Mouse (Mus musculus): ENCODE measurements at regions not wholly inside any gene's neighbourhood (a gene's known extent, or its start where the extent isn't known, plus 50 kb on each side); places are given as distances from the start of the nearest gene placed in this dataset.
"Not testable (repeated sequence)": the region's sequence is repeated elsewhere in the genome, so short reads cannot be mapped to it uniquely, and the experiment has no call there.

- Histone ChIP-seq H3K27me3 (ENCODE audit: control insufficient read depth, insufficient read depth, low read length) (no peaks in the 10 kb centered on the region), H3K27ac (replicated peaks) (no peak overlapping the region), H3K9ac (ENCODE audit: low read length) (no peak overlapping the region), H3K36me3 (ENCODE audit: control insufficient read depth, insufficient read depth, low read length) (no peaks in the 10 kb centered on the region), H3K9me3 (ENCODE audit: control insufficient read depth, low read length) (no peaks in the 10 kb centered on the region), H3K4me2 (replicated peaks; ENCODE audit: low read depth) (no peak overlapping the region), H3K4me3 (ENCODE audit: low read depth, low read length) (no peak overlapping the region), H3K4me1 (replicated peaks; ENCODE audit: control insufficient read depth, insufficient read depth) (no peaks in the 10 kb centered on the region)
- no peak for DNase-seq (ENCODE audit: low spot score)
- 27% methylated on average over 4 of the region's 4 CpGs for WGBS
- TF ChIP-seq CTCF (IDR thresholded peaks at IDR 0.05; ENCODE audit: low read depth) (no peak), EP300 (optimal IDR thresholded peaks at IDR 0.05) (no peak)
- ATAC-seq (ENCODE audit: low FRiP score, low TSS enrichment), result no peak
Measured at GRCm38 (mm10) chr2:63580489-63581139, 396.5 kb upstream of the Kcnh7 start.

- Histone ChIP-seq H3K27ac (replicated peaks) (no peak overlapping the region), H3K4me2 (replicated peaks; ENCODE audit: low read depth) (no peak overlapping the region), H3K36me3 (ENCODE audit: control insufficient read depth, insufficient read depth, low read length) (no peaks in the 10 kb centered on the region), H3K4me1 (replicated peaks; ENCODE audit: control insufficient read depth, insufficient read depth) (no peaks in the 10 kb centered on the region), H3K9me3 (ENCODE audit: control insufficient read depth, low read length) (no peaks in the 10 kb centered on the region), H3K27me3 (ENCODE audit: control insufficient read depth, insufficient read depth, low read length) (no peaks in the 10 kb centered on the region), H3K4me3 (ENCODE audit: low read depth, low read length) (no peak overlapping the region), H3K9ac (ENCODE audit: low read length) (no peak overlapping the region)
- DNase-seq (ENCODE audit: low spot score), result no peak
- no peak for ATAC-seq (ENCODE audit: low FRiP score, low TSS enrichment)
- TF ChIP-seq CTCF (IDR thresholded peaks at IDR 0.05; ENCODE audit: low read depth) (no peak), EP300 (optimal IDR thresholded peaks at IDR 0.05) (no peak)
- 78% methylated on average over 5 of the region's 5 CpGs for WGBS
Measured at GRCm38 (mm10) chr2:63575172-63575571, 391.1 kb upstream of the Kcnh7 start.

GRCm38 (mm10) chr2:63574008-63574703 lies 390.1 kb upstream of the Kcnh7 start:
- TF ChIP-seq EP300 (optimal IDR thresholded peaks at IDR 0.05) (no peak), CTCF (IDR thresholded peaks at IDR 0.05; ENCODE audit: low read depth) (no peak)
- no peak for DNase-seq (ENCODE audit: low spot score)
- 34% methylated on average over 4 of the region's 4 CpGs for WGBS

GRCm38 (mm10) chr2:63573015-63573807 lies 389.1 kb upstream of the Kcnh7 start:
- Histone ChIP-seq H3K27me3 (ENCODE audit: control insufficient read depth, insufficient read depth, low read length) (no peaks in the 10 kb centered on the region), H3K4me1 (replicated peaks; ENCODE audit: control insufficient read depth, insufficient read depth) (no peaks in the 10 kb centered on the region), H3K9me3 (ENCODE audit: control insufficient read depth, low read length) (no peaks in the 10 kb centered on the region), H3K36me3 (ENCODE audit: control insufficient read depth, insufficient read depth, low read length) (no peaks in the 10 kb centered on the region), H3K4me2 (replicated peaks; ENCODE audit: low read depth) (no peak overlapping the region), H3K9ac (ENCODE audit: low read length) (no peak overlapping the region), H3K27ac (replicated peaks) (no peak overlapping the region), H3K4me3 (ENCODE audit: low read depth, low read length) (no peak overlapping the region)
- TF ChIP-seq CTCF (IDR thresholded peaks at IDR 0.05; ENCODE audit: low read depth) (no peak), EP300 (optimal IDR thresholded peaks at IDR 0.05) (no peak)
- ATAC-seq (ENCODE audit: low FRiP score, low TSS enrichment) (no peak), DNase-seq (ENCODE audit: low spot score) (no peak)
- 59% methylated on average over 9 of the region's 9 CpGs for WGBS

More at GRCm38 (mm10) chr2:63574008-63574703, 390.1 kb upstream of the Kcnh7 start:
- no peaks in the 10 kb centered on the region for H3K4me1 ChIP-seq (replicated peaks; ENCODE audit: control insufficient read depth, insufficient read depth)
- H3K27ac ChIP-seq (replicated peaks), result no peak overlapping the region
- no peaks in the 10 kb centered on the region for H3K27me3 ChIP-seq (ENCODE audit: control insufficient read depth, insufficient read depth, low read length)
- no peak for ATAC-seq (ENCODE audit: low FRiP score, low TSS enrichment)
- no peak overlapping the region for H3K9ac ChIP-seq (ENCODE audit: low read length)
- H3K36me3 ChIP-seq (ENCODE audit: control insufficient read depth, insufficient read depth, low read length), result no peaks in the 10 kb centered on the region
- H3K9me3 ChIP-seq (ENCODE audit: control insufficient read depth, low read length), result no peaks in the 10 kb centered on the region
- H3K4me3 ChIP-seq (ENCODE audit: low read depth, low read length), result no peak overlapping the region
- H3K4me2 ChIP-seq (replicated peaks; ENCODE audit: low read depth), result no peak overlapping the region

- H3K27ac ChIP-seq (replicated peaks), result no peak overlapping the region
- TF ChIP-seq CTCF (IDR thresholded peaks at IDR 0.05; ENCODE audit: low read depth) (no peak), EP300 (optimal IDR thresholded peaks at IDR 0.05) (no peak)
Measured at GRCm38 (mm10) chr2:63556858-63557419, 372.9 kb upstream of the Kcnh7 start.

GRCm38 (mm10) chr2:63541836-63542235 lies 357.7 kb upstream of the Kcnh7 start:
- H3K27me3 ChIP-seq (ENCODE audit: control insufficient read depth, insufficient read depth, low read length); H3K27ac ChIP-seq (replicated peaks); H3K9ac ChIP-seq (ENCODE audit: low read length); DNase-seq (ENCODE audit: low spot score); H3K4me2 ChIP-seq (replicated peaks; ENCODE audit: low read depth); H3K36me3 ChIP-seq (ENCODE audit: control insufficient read depth, insufficient read depth, low read length); H3K9me3 ChIP-seq (ENCODE audit: control insufficient read depth, low read length); ATAC-seq (ENCODE audit: low FRiP score, low TSS enrichment); H3K4me1 ChIP-seq (replicated peaks; ENCODE audit: control insufficient read depth, insufficient read depth); H3K4me3 ChIP-seq (ENCODE audit: low read depth, low read length): not testable (repeated sequence)

More at GRCm38 (mm10) chr2:63556858-63557419, 372.9 kb upstream of the Kcnh7 start:
- Histone ChIP-seq H3K4me1 (replicated peaks; ENCODE audit: control insufficient read depth, insufficient read depth) (no peaks in the 10 kb centered on the region), H3K36me3 (ENCODE audit: control insufficient read depth, insufficient read depth, low read length) (no peaks in the 10 kb centered on the region), H3K9me3 (ENCODE audit: control insufficient read depth, low read length) (no peaks in the 10 kb centered on the region), H3K9ac (ENCODE audit: low read length) (no peak overlapping the region), H3K4me2 (replicated peaks; ENCODE audit: low read depth) (no peak overlapping the region), H3K4me3 (ENCODE audit: low read depth, low read length) (no peak overlapping the region), H3K27me3 (ENCODE audit: control insufficient read depth, insufficient read depth, low read length) (no peaks in the 10 kb centered on the region)
- ATAC-seq (ENCODE audit: low FRiP score, low TSS enrichment) (no peak), DNase-seq (ENCODE audit: low spot score) (no peak)
- WGBS, result 56% methylated on average over 3 of the region's 3 CpGs

Data from stomach, postnatal 0 days (tissue).